Mouse (Mus musculus) testis, adult 2 months (tissue): ENCODE data around the gene Mdfic.

ENCODE experiments used
- CTCF ChIP-seq: fragments of 200-500 bp; IDR thresholded peaks from 2 replicates; pipeline ENCODE4 v1.5.1; 2012; ENCODE audit warnings: low read depth, mild to moderate bottlenecking, inconsistent platforms, low read length, moderate library complexity; ENCODE audit not compliant: control insufficient read depth, insufficient read depth, insufficient replicate concordance
- POLR2A ChIP-seq: fragments of 200-500 bp; IDR thresholded peaks from 2 replicates; pipeline ENCODE4 v1.6.1; 2012; ENCODE audit warnings: low read depth, mild to moderate bottlenecking, inconsistent platforms, low read length, moderate library complexity; ENCODE audit not compliant: control insufficient read depth

- TF ChIP-seq POLR2A, result no peak
- no peak for TF ChIP-seq CTCF
These were observed 121.2 kb downstream of the Mdfic start for GRCm38 (mm10) chr6:15841476-15842209.
